Mouse (Mus musculus): Measurements from ENCODE around the gene Amy2a2. TPM values are rescaled to one million over a fixed set of nuclear protein-coding genes. Genes with fewer than 3 reads are reported as not detected.
"Not testable (repeated sequence)": the region's sequence is repeated elsewhere in the genome, so short reads cannot be mapped to it uniquely, and the experiment has no call there.

Amy2a2 gene
- total RNA-seq (2014; fragmentation: Nextera tagmentation) = not detected in 2 replicates
- total RNA-seq (2017) = not detected in 2 replicates

DNA sequence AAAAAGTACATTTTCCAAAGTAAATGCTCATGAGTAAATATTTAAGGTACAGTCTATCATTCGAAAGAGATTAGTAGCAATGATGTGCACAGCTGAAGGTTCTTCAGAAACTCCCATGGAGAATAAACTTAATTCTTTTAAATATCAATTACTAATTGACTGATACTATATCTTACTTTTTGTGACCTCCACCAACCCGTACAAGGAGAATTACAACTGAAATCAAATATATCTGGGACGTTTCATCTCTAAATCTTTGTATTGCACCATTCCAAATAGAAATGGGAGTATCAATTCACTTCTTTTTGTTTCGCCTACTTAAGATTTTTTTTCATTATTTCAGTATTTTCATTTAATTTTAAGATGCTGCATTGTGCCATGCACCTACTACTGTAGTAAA is at the start of gene Amy2a2:
TSS of gene Amy2a2 (minus strand) at position 101 of the 400 bp plus-strand sequence.
- ATAC-seq (replicated peaks; ENCODE audit: low FRiP score, low TSS enrichment, poor library complexity, severe bottlenecking) = not testable (repeated sequence)

DNA sequence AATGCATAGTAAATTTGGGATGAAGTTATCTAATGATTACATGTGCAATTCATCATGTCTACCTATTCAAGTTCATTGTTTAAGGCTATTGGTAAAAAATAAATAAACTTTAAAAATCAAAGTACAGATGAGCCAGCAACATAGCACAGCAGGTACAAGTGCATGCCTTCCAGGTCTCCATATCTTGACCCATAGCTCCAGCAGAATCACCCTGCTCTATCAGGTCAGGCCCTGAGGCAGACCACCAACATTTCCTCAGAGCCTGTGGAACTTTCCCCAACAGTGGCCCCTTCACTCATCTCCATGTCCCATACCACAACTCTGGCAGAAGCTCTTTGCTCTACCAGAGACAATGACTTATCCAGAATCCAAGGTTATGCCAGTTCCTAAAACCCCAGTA is 11.0 kb downstream of the Amy2a2 start:
- ATAC-seq (replicated peaks; ENCODE audit: low FRiP score, low TSS enrichment, poor library complexity, severe bottlenecking) = not testable (repeated sequence)

DNA sequence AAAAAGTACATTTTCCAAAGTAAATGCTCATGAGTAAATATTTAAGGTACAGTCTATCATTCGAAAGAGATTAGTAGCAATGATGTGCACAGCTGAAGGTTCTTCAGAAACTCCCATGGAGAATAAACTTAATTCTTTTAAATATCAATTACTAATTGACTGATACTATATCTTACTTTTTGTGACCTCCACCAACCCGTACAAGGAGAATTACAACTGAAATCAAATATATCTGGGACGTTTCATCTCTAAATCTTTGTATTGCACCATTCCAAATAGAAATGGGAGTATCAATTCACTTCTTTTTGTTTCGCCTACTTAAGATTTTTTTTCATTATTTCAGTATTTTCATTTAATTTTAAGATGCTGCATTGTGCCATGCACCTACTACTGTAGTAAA is 32.5 kb downstream of the Amy2a2 start, which contains the start of gene Amy2a3:
TSS of gene Amy2a3 (minus strand) at position 101 of the 400 bp plus-strand sequence.
- not testable (repeated sequence) for ATAC-seq (replicated peaks; ENCODE audit: low FRiP score, low TSS enrichment, poor library complexity, severe bottlenecking)

DNA sequence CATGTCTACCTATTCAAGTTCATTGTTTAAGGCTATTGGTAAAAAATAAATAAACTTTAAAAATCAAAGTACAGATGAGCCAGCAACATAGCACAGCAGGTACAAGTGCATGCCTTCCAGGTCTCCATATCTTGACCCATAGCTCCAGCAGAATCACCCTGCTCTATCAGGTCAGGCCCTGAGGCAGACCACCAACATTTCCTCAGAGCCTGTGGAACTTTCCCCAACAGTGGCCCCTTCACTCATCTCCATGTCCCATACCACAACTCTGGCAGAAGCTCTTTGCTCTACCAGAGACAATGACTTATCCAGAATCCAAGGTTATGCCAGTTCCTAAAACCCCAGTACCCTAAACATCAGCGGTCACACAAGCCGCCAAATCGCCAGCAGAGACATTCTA is 43.5 kb downstream of the Amy2a2 start:
- ATAC-seq (replicated peaks; ENCODE audit: low FRiP score, low TSS enrichment, poor library complexity, severe bottlenecking) = not testable (repeated sequence)

Other genes starting within 250 kb of the Amy2a2 start
- gene Amy2a5, start 97.8 kb downstream of the Amy2a2 start, total RNA-seq (2014; fragmentation: Nextera tagmentation) = not detected in 2 replicates
- not detected in 2 replicates for gene Amy2a5, start 97.8 kb downstream of the Amy2a2 start, total RNA-seq (2017)
- gene Amy2a4, start 65.2 kb downstream of the Amy2a2 start, total RNA-seq (2014; fragmentation: Nextera tagmentation) = not detected in 2 replicates
- gene Amy2a4, start 65.2 kb downstream of the Amy2a2 start, total RNA-seq (2017) = not detected in 2 replicates
- gene Amy2a3, start 32.6 kb downstream of the Amy2a2 start, total RNA-seq (2014; fragmentation: Nextera tagmentation) = not detected in 2 replicates
- not detected in 2 replicates for gene Amy2a3, start 32.6 kb downstream of the Amy2a2 start, total RNA-seq (2017)
- gene Amy2a1, start 175.8 kb upstream of the Amy2a2 start, total RNA-seq (2014; fragmentation: Nextera tagmentation) = not detected in 2 replicates
- not detected in 2 replicates for gene Amy2a1, start 175.8 kb upstream of the Amy2a2 start, total RNA-seq (2017)

Measured in megakaryocyte-erythroid progenitor cell, adult 5-6 weeks (primary cell).